Mouse (Mus musculus): ENCODE measurements around the gene Nfkb1.

Nfkb1 gene

GRCm38 (mm10) chr3:135547298-135547697, 144.0 kb downstream of the Nfkb1 start:
- no peak for DNase-seq (ENCODE audit: low spot score)

GRCm38 (mm10) chr3:135546212-135546923, 145.0 kb downstream of the Nfkb1 start:
- no peak for DNase-seq (ENCODE audit: low spot score)

Data from embryo, embryonic 10.5 days (tissue).